Mouse (Mus musculus) CH12.LX (cell line): ENCODE data around the gene Fer. TPM values are rescaled to one million over a fixed set of nuclear protein-coding genes. Genes with fewer than 3 reads are reported as not detected.

Experiments
- DNase-seq: peaks from one replicate; pipeline ENCODE4 v3.0.0-alpha.2; 2013; ENCODE audit errors: extremely low read depth
- H3K27ac ChIP-seq: 2 replicates; pipeline ENCODE4 v1.5.1; 2012; ENCODE audit warnings: low read depth, mild to moderate bottlenecking, control low read depth, moderate library complexity; ENCODE audit not compliant: insufficient read depth
- H3K27me3 ChIP-seq: replicated peaks from 2 replicates; pipeline ENCODE3; 2012; ENCODE audit warnings: inconsistent platforms
- H3K36me3 ChIP-seq, 2 experiments: replicated peaks in 1 of 2; 2 replicates each; pipeline versions ENCODE3 to v1.6.1; 2012; ENCODE audit warnings: inconsistent platforms in 1 of 2, low read length in 1 of 2, mild to moderate bottlenecking in 1 of 2, mixed read lengths in 1 of 2, moderate library complexity in 1 of 2; ENCODE audit not compliant: control insufficient read depth in 1 of 2, insufficient read depth in 1 of 2
- H3K4me1 ChIP-seq, 2 experiments: 2 replicates each; pipeline ENCODE4 v1.6.1; 2012; ENCODE audit warnings: inconsistent platforms in 1 of 2, moderate library complexity in 1 of 2; ENCODE audit not compliant: insufficient read depth in 2 of 2, control insufficient read depth in 1 of 2
- H3K4me2 ChIP-seq: 2 replicates; pipeline ENCODE4 v1.6.1; 2012; ENCODE audit warnings: low read depth, mild to moderate bottlenecking, control low read depth; ENCODE audit not compliant: poor library complexity, insufficient read depth, severe bottlenecking
- H3K4me3 ChIP-seq, 3 experiments: fragments of 150-350 bp in 1 of 3; sonication (generic) in 1 of 3; replicated peaks in 1 of 3; 2 replicates each; pipeline versions ENCODE3 to v1.5.1; 2011 to 2012; ENCODE audit warnings: low read depth in 2 of 3, low read length in 2 of 3, mild to moderate bottlenecking in 2 of 3, moderate library complexity in 2 of 3, control low read depth in 1 of 3, improper control_type of control experiment in 1 of 3, inconsistent platforms in 1 of 3, mixed read lengths in 1 of 3; ENCODE audit not compliant: poor library complexity in 1 of 3
- H3K79me2 ChIP-seq: replicated peaks from 2 replicates; pipeline ENCODE4 v1.6.1; 2012; ENCODE audit warnings: mild to moderate bottlenecking, moderate library complexity; ENCODE audit not compliant: control insufficient read depth, poor library complexity, insufficient read depth, severe bottlenecking; ENCODE audit errors: extremely low read depth
- H3K9ac ChIP-seq: 2 replicates; pipeline ENCODE4 v1.6.1; 2012; ENCODE audit warnings: low read depth, mild to moderate bottlenecking, control low read depth, moderate library complexity; ENCODE audit not compliant: insufficient read depth
- H3K9me3 ChIP-seq: replicated peaks from 2 replicates; pipeline ENCODE3; 2012; ENCODE audit warnings: low read length, inconsistent platforms, mixed read lengths
- BHLHE40 ChIP-seq: IDR thresholded peaks from 2 replicates; pipeline ENCODE4 v1.6.1; 2011; ENCODE audit warnings: mild to moderate bottlenecking, low read depth, low read length, improper control_type of control experiment
- CHD1 ChIP-seq: IDR thresholded peaks from 2 replicates; pipeline ENCODE4 v1.6.1; 2012; ENCODE audit warnings: low read depth, low read length, improper control_type of control experiment, inconsistent platforms
- CHD2 ChIP-seq: IDR thresholded peaks from 2 replicates; pipeline ENCODE4 v1.6.1; 2011; ENCODE audit warnings: low read length, improper control_type of control experiment
- CTCF ChIP-seq, 2 experiments: IDR thresholded peaks in 1 of 2; conservative IDR thresholded peaks in 1 of 2; 2 replicates each; pipeline ENCODE4 v1.5.1; 2011 to 2012; ENCODE audit warnings: low read depth in 2 of 2, low read length in 2 of 2, improper control_type of control experiment in 1 of 2, inconsistent platforms in 1 of 2, mild to moderate bottlenecking in 1 of 2, moderate library complexity in 1 of 2
- EP300 ChIP-seq: IDR thresholded peaks from 2 replicates; pipeline ENCODE4 v1.6.1; 2011; ENCODE audit warnings: low read length, improper control_type of control experiment
- ETS1 ChIP-seq: conservative IDR thresholded peaks from 2 replicates; pipeline ENCODE4 v1.6.1; 2012; ENCODE audit warnings: low read depth, mild to moderate bottlenecking, inconsistent platforms, low read length, improper control_type of control experiment, moderate library complexity
- GABPA ChIP-seq: IDR thresholded peaks from 2 replicates; pipeline ENCODE4 v1.6.1; 2012; ENCODE audit warnings: low read depth, low read length, improper control_type of control experiment, inconsistent platforms; ENCODE audit not compliant: insufficient replicate concordance
- HCFC1 ChIP-seq: IDR thresholded peaks from 2 replicates; pipeline ENCODE4 v1.6.1; 2012; ENCODE audit warnings: low read depth, mild to moderate bottlenecking, inconsistent platforms, low read length, improper control_type of control experiment
- JUND ChIP-seq: conservative IDR thresholded peaks from 2 replicates; pipeline ENCODE4 v1.6.1; 2011; ENCODE audit warnings: low read depth, low read length, improper control_type of control experiment
- MAX ChIP-seq: IDR thresholded peaks from 2 replicates; pipeline ENCODE4 v1.6.1; 2011; ENCODE audit warnings: low read length, improper control_type of control experiment
- MAZ ChIP-seq: IDR thresholded peaks from 2 replicates; pipeline ENCODE4 v1.6.1; 2012; ENCODE audit warnings: low read depth, mild to moderate bottlenecking, inconsistent platforms, low read length, improper control_type of control experiment, moderate library complexity
- MEF2A ChIP-seq: IDR thresholded peaks from 2 replicates; pipeline ENCODE4 v1.6.1; 2014; ENCODE audit warnings: low read depth, mild to moderate bottlenecking, inconsistent platforms, low read length, improper control_type of control experiment, borderline replicate concordance
- MXI1 ChIP-seq: IDR thresholded peaks from 2 replicates; pipeline ENCODE4 v1.6.1; 2011; ENCODE audit warnings: mild to moderate bottlenecking, low read depth, low read length, improper control_type of control experiment
- MYC ChIP-seq: IDR thresholded peaks from 2 replicates; pipeline ENCODE4 v1.6.1; 2011; ENCODE audit warnings: low read depth, mild to moderate bottlenecking, improper control_type of control experiment, low read length
- NELFE ChIP-seq: IDR thresholded peaks from 2 replicates; pipeline ENCODE4 v1.6.1; 2011; ENCODE audit warnings: low read depth, low read length, improper control_type of control experiment
- NRF1 ChIP-seq: IDR thresholded peaks from 2 replicates; pipeline ENCODE4 v1.6.1; 2014; ENCODE audit warnings: low read depth, mild to moderate bottlenecking, inconsistent platforms, low read length, improper control_type of control experiment, moderate library complexity
- PAX5 ChIP-seq: IDR thresholded peaks from 2 replicates; pipeline ENCODE4 v1.6.1; 2012; ENCODE audit warnings: low read length, inconsistent platforms, mixed read lengths
- POLR2A ChIP-seq: IDR thresholded peaks from 2 replicates; pipeline ENCODE4 v1.6.1; 2011; ENCODE audit warnings: low read depth, mild to moderate bottlenecking, improper control_type of control experiment, low read length
- POLR2AphosphoS2 ChIP-seq: IDR thresholded peaks from 2 replicates; pipeline ENCODE4 v1.6.1; 2011; ENCODE audit warnings: low read depth, low read length, improper control_type of control experiment
- RAD21 ChIP-seq: IDR thresholded peaks from 2 replicates; pipeline ENCODE4 v1.6.1; 2011; ENCODE audit warnings: low read depth, mild to moderate bottlenecking, low read length, improper control_type of control experiment, moderate library complexity
- RCOR1 ChIP-seq: conservative IDR thresholded peaks from 2 replicates; pipeline ENCODE4 v1.6.1; 2012; ENCODE audit warnings: low read depth, mild to moderate bottlenecking, inconsistent platforms, low read length, improper control_type of control experiment
- SIN3A ChIP-seq: IDR thresholded peaks from 2 replicates; pipeline ENCODE4 v1.6.1; 2012; ENCODE audit warnings: low read length, improper control_type of control experiment, inconsistent platforms
- SMC3 ChIP-seq: IDR thresholded peaks from 2 replicates; pipeline ENCODE4 v1.6.1; 2011; ENCODE audit warnings: low read depth, low read length, improper control_type of control experiment
- USF1 ChIP-seq: IDR thresholded peaks from 2 replicates; pipeline ENCODE4 v1.6.1; 2014; ENCODE audit warnings: low read depth, mild to moderate bottlenecking, inconsistent platforms, low read length, improper control_type of control experiment
- USF2 ChIP-seq: conservative IDR thresholded peaks from 2 replicates; pipeline ENCODE4 v1.6.1; 2011; ENCODE audit warnings: low read depth, low read length, improper control_type of control experiment
- ZC3H11A ChIP-seq: IDR thresholded peaks from 2 replicates; pipeline ENCODE4 v1.6.1; 2012; ENCODE audit warnings: low read depth, mild to moderate bottlenecking, inconsistent platforms, low read length, improper control_type of control experiment
- ZNF384 ChIP-seq: IDR thresholded peaks from 2 replicates; pipeline ENCODE4 v1.6.1; 2012; ENCODE audit warnings: low read depth, low read length, improper control_type of control experiment, inconsistent platforms
- dilution Hi-C: fragments of 300-500 bp; cut with MboI; formaldehyde crosslinking; loops from 2 replicates; pipeline ENCODE4 v1.14.3; 2020; ENCODE audit warnings: low sequenced_read_pairs; ENCODE audit not compliant: extremely low pct_unique_long_range_greater_than_20kb, extremely low pct_ligation_motif_present
- in situ Hi-C: fragments of 300-500 bp; cut with MboI; formaldehyde crosslinking; loops from 3 replicates; pipeline ENCODE4 v1.14.3; 2019; ENCODE audit warnings: low sequenced_read_pairs, low pct_ligation_motif_present, low pct_unique_long_range_greater_than_20kb, mixed read lengths
- polyA plus RNA-seq: library from polyadenylated mRNA; unstranded; fragments of >175 nt; gene quantifications from 2 replicates; pipeline ENCODE4 v1.2.1, GENCODE M21; 2012; ENCODE audit warnings: low read depth; ENCODE audit not compliant: insufficient read length
- total RNA-seq, 2 experiments: library from RNA; depleted of rRNA; stranded (reverse); fragments of 300-350 nt in 1 of 2; fragments of >200 nt in 1 of 2; gene quantifications; 2 replicates each; pipeline ENCODE4 v1.2.3; 2012 to 2014

Fer gene
- total and polyA plus RNA-seq, 3 experiments = 4.3 to 4.9 (median 4.5) TPM

GRCm38 (mm10) chr17:64050911-64051310, 188.0 kb downstream of the Fer start:
- DNase-seq = no peak
- Histone ChIP-seq H3K36me3 (peaks cover 0 to 2% of the 10 kb centered on the region in 2 experiments), H3K27me3 (no peaks in the 10 kb centered on the region), H3K79me2 (no peaks in the 10 kb centered on the region), H3K27ac (no peak overlapping the region), H3K9me3 (no peaks in the 10 kb centered on the region), H3K9ac (no peak overlapping the region), H3K4me2 (no peak overlapping the region), H3K4me3 (no peak overlapping the region), H3K4me1 (peaks cover 5 to 25% of the 10 kb centered on the region in 2 experiments; a peak in 3 of 4 replicates)
- dilution Hi-C loops = no loop called here
- TF ChIP-seq USF1 (no peak), ETS1 (no peak), CTCF (conservative IDR thresholded peaks at IDR 0.05 in 1 of 2, IDR thresholded peaks at IDR 0.05 in 1 of 2; ENCODE audit: low read depth in 2 of 2, low read length in 2 of 2) (no peak), POLR2A (no peak), MXI1 (no peak), BHLHE40 (no peak), MAZ (no peak), RCOR1 (no peak), USF2 (no peak), SIN3A (no peak), GABPA (no peak), POLR2AphosphoS2 (no peak), NRF1 (no peak)
- in situ Hi-C loops = no loop called here

GRCm38 (mm10) chr17:64053636-64054035, 190.8 kb downstream of the Fer start:
- H3K4me1 ChIP-seq = peaks cover 9 to 35% of the 10 kb centered on the region in 2 experiments; a peak in 3 of 4 replicates
- no peak for DNase-seq
- no peaks in the 10 kb centered on the region for H3K27me3 ChIP-seq
- H3K9me3 ChIP-seq = no peaks in the 10 kb centered on the region
- TF ChIP-seq ETS1 = no peak
- TF ChIP-seq, all 38 proteins: peak for 0
- H3K4me3 ChIP-seq = no peak overlapping the region
- no peak overlapping the region for H3K27ac ChIP-seq
- H3K9ac ChIP-seq = no peak overlapping the region
- in situ Hi-C loops (no loop called here), dilution Hi-C loops (no loop called here)
- no peak overlapping the region for H3K4me2 ChIP-seq
- H3K79me2 ChIP-seq = no peaks in the 10 kb centered on the region
- H3K36me3 ChIP-seq = peaks cover 0 to 2% of the 10 kb centered on the region in 2 experiments

DNA sequence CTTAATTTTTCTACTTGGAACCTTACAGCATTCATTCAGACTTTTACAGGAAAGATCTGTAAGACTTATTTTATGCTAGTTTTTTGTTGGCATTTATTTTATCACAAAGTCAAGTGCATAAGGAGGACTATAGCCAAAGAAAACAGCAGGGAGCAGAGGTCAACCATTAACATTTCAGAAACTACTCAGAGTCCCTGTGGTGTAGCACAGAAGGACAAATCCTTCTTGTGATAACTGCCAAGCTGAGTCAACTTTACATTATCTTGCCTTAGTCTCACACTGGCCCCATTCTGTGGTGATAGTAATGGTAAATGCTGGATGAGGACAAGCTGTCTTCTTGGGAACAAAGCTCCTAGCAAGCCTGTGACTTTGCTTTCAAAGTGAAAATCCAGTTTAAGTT, 197.7 kb downstream of the Fer start:
- no peak overlapping the region for H3K4me3 ChIP-seq
- dilution Hi-C loops = no loop called here
- no peaks in the 10 kb centered on the region for H3K9me3 ChIP-seq
- H3K79me2 ChIP-seq = no peaks in the 10 kb centered on the region
- TF ChIP-seq USF2 (no peak), MAX (no peak), MXI1 (no peak), MYC (no peak), SMC3 (no peak), CHD1 (no peak), ZNF384 (no peak), CHD2 (no peak), RAD21 (no peak), NELFE (no peak), MEF2A (no peak), PAX5 (no peak), JUND (no peak), ZC3H11A (no peak), EP300 (no peak), USF1 (no peak), HCFC1 (no peak), BHLHE40 (no peak)
- H3K36me3 ChIP-seq = no peaks in the 10 kb centered on the region
- H3K4me1 ChIP-seq = peaks cover 5 to 16% of the 10 kb centered on the region in 2 experiments; a peak in 2 of 4 replicates
- no peaks in the 10 kb centered on the region for H3K27me3 ChIP-seq
- no peak overlapping the region for H3K4me2 ChIP-seq
- no peak overlapping the region for H3K9ac ChIP-seq
- in situ Hi-C loops = no loop called here
- no peak overlapping the region for H3K27ac ChIP-seq
- no peak for DNase-seq
